Mouse (Mus musculus): Measurements from ENCODE around the gene Bcl2l11. TPM values are rescaled to one million over a fixed set of nuclear protein-coding genes. Genes with fewer than 3 reads are reported as not detected.

Bcl2l11 gene
- polyA plus RNA-seq, 1 experiment from 2014 or later: 7.4 TPM

- H3K4me3 ChIP-seq (ENCODE audit: low read depth, low read length): no peak overlapping the region
- WGBS: 90% methylated on average over 9 of the region's 9 CpGs
- no peak for ATAC-seq
- no peak overlapping the region for H3K9ac ChIP-seq (ENCODE audit: low read depth, low read length)
- no peak overlapping the region for H3K27ac ChIP-seq (ENCODE audit: low read length)
- no peaks in the 10 kb centered on the region for H3K27me3 ChIP-seq (ENCODE audit: control insufficient read depth, insufficient read depth, low read depth, low read length)
- H3K4me2 ChIP-seq (ENCODE audit: low read length): no peak overlapping the region
- no peaks in the 10 kb centered on the region for H3K9me3 ChIP-seq (replicated peaks; ENCODE audit: control insufficient read depth, low read length, poor library complexity, severe bottlenecking)
- H3K4me1 ChIP-seq (ENCODE audit: control insufficient read depth, insufficient read depth, low read length): no peaks in the 10 kb centered on the region; the same call in 1 of the 2 replicates
- no peaks in the 10 kb centered on the region for H3K36me3 ChIP-seq (ENCODE audit: control insufficient read depth, insufficient read depth, low read length)
Observed at GRCm38 (mm10) chr2:128102086-128102485, 23.8 kb upstream of the Bcl2l11 start.

GRCm38 (mm10) chr2:128104815-128105214 lies 21.0 kb upstream of the Bcl2l11 start:
- Histone ChIP-seq H3K27ac (ENCODE audit: low read length) (no peak overlapping the region), H3K27me3 (ENCODE audit: control insufficient read depth, insufficient read depth, low read depth, low read length) (no peaks in the 10 kb centered on the region), H3K4me3 (ENCODE audit: low read depth, low read length) (no peak overlapping the region), H3K9ac (ENCODE audit: low read depth, low read length) (no peak overlapping the region), H3K4me2 (ENCODE audit: low read length) (no peak overlapping the region), H3K4me1 (ENCODE audit: control insufficient read depth, insufficient read depth, low read length) (no peaks in the 10 kb centered on the region; the same call in 1 of the 2 replicates), H3K9me3 (replicated peaks; ENCODE audit: control insufficient read depth, low read length, poor library complexity, severe bottlenecking) (no peaks in the 10 kb centered on the region), H3K36me3 (ENCODE audit: control insufficient read depth, insufficient read depth, low read length) (no peaks in the 10 kb centered on the region)
- 76% methylated on average over 5 of the region's 5 CpGs for WGBS
- no peak for ATAC-seq

GRCm38 (mm10) chr2:128105651-128106050 lies 20.2 kb upstream of the Bcl2l11 start:
- H3K36me3 ChIP-seq (ENCODE audit: control insufficient read depth, insufficient read depth, low read length): no peaks in the 10 kb centered on the region
- H3K9me3 ChIP-seq (replicated peaks; ENCODE audit: control insufficient read depth, low read length, poor library complexity, severe bottlenecking): no peaks in the 10 kb centered on the region
- no peaks in the 10 kb centered on the region for H3K27me3 ChIP-seq (ENCODE audit: control insufficient read depth, insufficient read depth, low read depth, low read length)
- no peaks in the 10 kb centered on the region; the same call in 1 of the 2 replicates for H3K4me1 ChIP-seq (ENCODE audit: control insufficient read depth, insufficient read depth, low read length)
- H3K27ac ChIP-seq (ENCODE audit: low read length): no peak overlapping the region
- no peak for ATAC-seq
- H3K9ac ChIP-seq (ENCODE audit: low read depth, low read length): no peak overlapping the region
- 83% methylated on average over 11 of the region's 11 CpGs for WGBS
- H3K4me2 ChIP-seq (ENCODE audit: low read length): no peak overlapping the region
- H3K4me3 ChIP-seq (ENCODE audit: low read depth, low read length): no peak overlapping the region

- H3K36me3 ChIP-seq (ENCODE audit: control insufficient read depth, insufficient read depth, low read length): no peaks in the 10 kb centered on the region
- no peak overlapping the region for H3K9ac ChIP-seq (ENCODE audit: low read depth, low read length)
- no peaks in the 10 kb centered on the region for H3K9me3 ChIP-seq (replicated peaks; ENCODE audit: control insufficient read depth, low read length, poor library complexity, severe bottlenecking)
- ATAC-seq: no peak
- no peak overlapping the region for H3K27ac ChIP-seq (ENCODE audit: low read length)
- no peak overlapping the region for H3K4me2 ChIP-seq (ENCODE audit: low read length)
- no peak overlapping the region for H3K4me3 ChIP-seq (ENCODE audit: low read depth, low read length)
- H3K27me3 ChIP-seq (ENCODE audit: control insufficient read depth, insufficient read depth, low read depth, low read length): no peaks in the 10 kb centered on the region
- no peaks in the 10 kb centered on the region for H3K4me1 ChIP-seq (ENCODE audit: control insufficient read depth, insufficient read depth, low read length)
- 65% methylated on average over 9 of the region's 9 CpGs for WGBS
Observed at GRCm38 (mm10) chr2:128111537-128111936, 14.3 kb upstream of the Bcl2l11 start.

- no peak for ATAC-seq
- H3K9me3 ChIP-seq (replicated peaks; ENCODE audit: control insufficient read depth, low read length, poor library complexity, severe bottlenecking): no peaks in the 10 kb centered on the region
- no peaks in the 10 kb centered on the region for H3K36me3 ChIP-seq (ENCODE audit: control insufficient read depth, insufficient read depth, low read length)
- H3K27me3 ChIP-seq (ENCODE audit: control insufficient read depth, insufficient read depth, low read depth, low read length): no peaks in the 10 kb centered on the region
- H3K4me3 ChIP-seq (ENCODE audit: low read depth, low read length): no peak overlapping the region
- H3K4me2 ChIP-seq (ENCODE audit: low read length): no peak overlapping the region
- no peak overlapping the region for H3K27ac ChIP-seq (ENCODE audit: low read length)
- H3K9ac ChIP-seq (ENCODE audit: low read depth, low read length): no peak overlapping the region
- 80% methylated on average over 3 of the region's 3 CpGs for WGBS
- H3K4me1 ChIP-seq (ENCODE audit: control insufficient read depth, insufficient read depth, low read length): no peaks in the 10 kb centered on the region
Observed at GRCm38 (mm10) chr2:128114621-128115020, 11.2 kb upstream of the Bcl2l11 start.

GRCm38 (mm10) chr2:128115579-128115978 lies 10.3 kb upstream of the Bcl2l11 start:
- H3K36me3 ChIP-seq (ENCODE audit: control insufficient read depth, insufficient read depth, low read length): no peaks in the 10 kb centered on the region
- H3K9ac ChIP-seq (ENCODE audit: low read depth, low read length): no peak overlapping the region
- no peaks in the 10 kb centered on the region for H3K27me3 ChIP-seq (ENCODE audit: control insufficient read depth, insufficient read depth, low read depth, low read length)
- H3K27ac ChIP-seq (ENCODE audit: low read length): no peak overlapping the region
- H3K4me3 ChIP-seq (ENCODE audit: low read depth, low read length): no peak overlapping the region
- WGBS: 49% methylated on average over 4 of the region's 4 CpGs
- no peak for ATAC-seq
- H3K4me1 ChIP-seq (ENCODE audit: control insufficient read depth, insufficient read depth, low read length): no peaks in the 10 kb centered on the region
- no peaks in the 10 kb centered on the region for H3K9me3 ChIP-seq (replicated peaks; ENCODE audit: control insufficient read depth, low read length, poor library complexity, severe bottlenecking)
- H3K4me2 ChIP-seq (ENCODE audit: low read length): no peak overlapping the region

GRCm38 (mm10) chr2:128117605-128118004 lies 8.2 kb upstream of the Bcl2l11 start:
- Histone ChIP-seq H3K36me3 (ENCODE audit: control insufficient read depth, insufficient read depth, low read length) (no peaks in the 10 kb centered on the region), H3K27me3 (ENCODE audit: control insufficient read depth, insufficient read depth, low read depth, low read length) (peaks cover 7% of the 10 kb centered on the region; the same call in 1 of the 2 replicates), H3K4me3 (ENCODE audit: low read depth, low read length) (no peak overlapping the region), H3K9me3 (replicated peaks; ENCODE audit: control insufficient read depth, low read length, poor library complexity, severe bottlenecking) (no peaks in the 10 kb centered on the region), H3K4me2 (ENCODE audit: low read length) (no peak overlapping the region), H3K4me1 (ENCODE audit: control insufficient read depth, insufficient read depth, low read length) (peaks cover 1% of the 10 kb centered on the region), H3K9ac (ENCODE audit: low read depth, low read length) (no peak overlapping the region), H3K27ac (ENCODE audit: low read length) (no peak overlapping the region)
- ATAC-seq: no peak
- 71% methylated on average over 7 of the region's 7 CpGs for WGBS

- Histone ChIP-seq H3K36me3 (ENCODE audit: control insufficient read depth, insufficient read depth, low read length) (no peaks in the 10 kb centered on the region), H3K9ac (ENCODE audit: low read depth, low read length) (no peak overlapping the region), H3K27me3 (ENCODE audit: control insufficient read depth, insufficient read depth, low read depth, low read length) (peaks cover 13% of the 10 kb centered on the region; the same call in 1 of the 2 replicates), H3K9me3 (replicated peaks; ENCODE audit: control insufficient read depth, low read length, poor library complexity, severe bottlenecking) (no peaks in the 10 kb centered on the region), H3K4me3 (ENCODE audit: low read depth, low read length) (no peak overlapping the region), H3K27ac (ENCODE audit: low read length) (no peak overlapping the region), H3K4me1 (ENCODE audit: control insufficient read depth, insufficient read depth, low read length) (peaks cover 15% of the 10 kb centered on the region), H3K4me2 (ENCODE audit: low read length) (no peak overlapping the region)
- no peak for ATAC-seq
- 95% methylated on average over 9 of the region's 9 CpGs for WGBS
Observed at GRCm38 (mm10) chr2:128118971-128119370, 6.9 kb upstream of the Bcl2l11 start.

- ATAC-seq: no peak
- H3K9me3 ChIP-seq (replicated peaks; ENCODE audit: control insufficient read depth, low read length, poor library complexity, severe bottlenecking): no peaks in the 10 kb centered on the region
- peaks cover 20% of the 10 kb centered on the region for H3K27me3 ChIP-seq (ENCODE audit: control insufficient read depth, insufficient read depth, low read depth, low read length)
- H3K36me3 ChIP-seq (ENCODE audit: control insufficient read depth, insufficient read depth, low read length): no peaks in the 10 kb centered on the region
- no peak overlapping the region for H3K9ac ChIP-seq (ENCODE audit: low read depth, low read length)
- no peak overlapping the region for H3K27ac ChIP-seq (ENCODE audit: low read length)
- peaks cover 31% of the 10 kb centered on the region for H3K4me1 ChIP-seq (ENCODE audit: control insufficient read depth, insufficient read depth, low read length)
- peak overlapping the region; percentile 19; the same call in 1 of the 2 replicates for H3K4me3 ChIP-seq (ENCODE audit: low read depth, low read length)
- H3K4me2 ChIP-seq (ENCODE audit: low read length): peak overlapping the region; percentile 99
- WGBS: under 1% methylated on average over 9 of the region's 9 CpGs
Observed at GRCm38 (mm10) chr2:128122491-128122890, 3.3 kb upstream of the Bcl2l11 start.
